Mouse (Mus musculus): ENCODE results near the gene Tor4a. TPM values are rescaled to one million over a fixed set of nuclear protein-coding genes. Genes with fewer than 3 reads are reported as not detected.

The Tor4a gene
- total and polyA plus RNA-seq, 3 experiments: 12.6 to 20.4 (median 15.3) TPM

DNA sequence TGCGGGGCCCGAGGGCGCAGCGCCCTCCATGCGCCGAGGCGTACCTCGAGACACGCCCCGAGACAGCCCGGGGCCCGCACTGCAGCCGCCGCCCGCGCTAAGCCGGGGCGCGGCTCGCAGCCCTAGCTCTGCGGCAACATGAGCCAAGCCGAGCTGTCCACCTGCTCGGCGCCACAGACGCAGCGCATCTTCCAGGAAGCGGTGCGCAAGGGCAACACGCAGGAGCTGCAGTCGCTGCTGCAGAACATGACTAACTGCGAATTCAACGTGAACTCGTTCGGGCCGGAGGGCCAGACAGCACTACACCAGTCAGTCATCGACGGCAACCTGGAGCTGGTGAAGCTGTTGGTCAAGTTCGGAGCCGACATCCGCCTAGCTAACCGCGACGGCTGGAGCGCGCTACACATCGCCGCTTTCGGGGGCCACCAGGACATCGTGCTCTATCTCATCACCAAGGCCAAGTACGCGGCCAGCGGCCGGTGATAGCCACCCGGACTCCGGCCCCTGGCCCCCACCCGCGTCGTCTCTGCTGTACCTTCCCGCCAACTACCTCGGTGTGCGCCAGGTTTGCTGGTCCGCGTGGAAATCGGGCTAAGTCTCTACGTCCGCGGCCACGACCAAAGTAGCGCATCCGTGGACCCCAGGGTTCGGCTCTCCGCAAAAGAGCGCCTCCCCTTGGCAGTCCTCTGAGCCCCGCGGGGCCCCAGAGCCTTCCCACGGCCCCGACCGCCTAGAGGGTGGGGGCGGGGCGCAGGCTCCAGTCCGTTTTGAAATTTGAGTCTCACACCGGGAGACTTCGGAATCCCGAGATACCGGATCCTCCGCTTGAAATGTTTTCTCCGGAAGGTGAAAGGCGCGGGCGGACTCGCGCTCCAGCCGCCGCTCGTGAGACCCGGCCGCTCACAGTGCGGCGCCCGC lies 15.5 kb downstream of the Tor4a start (continued):
- TF ChIP-seq NELFE (IDR thresholded peaks at IDR 0.05; ENCODE audit: low read depth, low read length) (no peak), TCF12 (IDR thresholded peaks at IDR 0.05; ENCODE audit: low read depth, low read length) (no peak), RAD21 (IDR thresholded peaks at IDR 0.05; ENCODE audit: low read depth, low read length) (no peak), MXI1 (IDR thresholded peaks at IDR 0.05; ENCODE audit: low read depth, low read length) (peak; percentile 83), ETS1 (conservative IDR thresholded peaks at IDR 0.05; ENCODE audit: low read depth, low read length) (no peak)

DNA sequence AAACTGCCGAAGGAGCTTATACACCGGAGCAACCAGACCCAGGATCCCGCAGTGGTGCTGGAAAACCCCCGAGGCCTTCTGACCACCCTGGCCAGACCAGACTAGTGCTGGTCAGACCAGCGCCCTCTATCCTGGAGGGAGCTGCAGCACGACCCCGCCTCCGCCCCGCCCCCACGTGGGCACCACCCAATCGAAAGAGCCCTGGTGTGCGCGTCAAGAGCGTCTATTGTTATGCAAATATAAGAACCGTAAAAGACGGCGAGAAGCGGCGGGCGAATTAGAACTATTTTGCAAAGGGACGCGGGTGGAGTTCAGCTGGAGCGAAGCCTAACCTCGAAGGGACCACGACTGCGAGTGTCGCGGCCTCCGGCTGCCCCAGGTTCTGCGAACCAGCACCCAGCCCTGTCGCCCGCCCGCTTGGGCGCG lies 16.2 kb downstream of the Tor4a start, which contains the start of gene Nrarp:
Nrarp (plus strand) TSS at position 281 of the 426 bp plus-strand sequence.
- dilution Hi-C loops (cut with MboI; ENCODE audit: extremely low pct_ligation_motif_present, extremely low pct_unique_long_range_greater_than_20kb, low sequenced_read_pairs): no loop called here
- Histone ChIP-seq H3K9me3 (replicated peaks; ENCODE audit: low read length) (peaks cover 11% of the 10 kb centered on the region), H3K4me1 (ENCODE audit: control insufficient read depth in 1 of 2, insufficient read depth in 2 of 2) (peaks cover 13 to 31% of the 10 kb centered on the region in 2 experiments), H3K36me3 (replicated peaks in 1 of 2; ENCODE audit: control insufficient read depth in 1 of 2, insufficient read depth in 1 of 2, low read length in 1 of 2) (no peaks in the 10 kb centered on the region), H3K27me3 (replicated peaks) (peaks cover 89% of the 10 kb centered on the region), H3K79me2 (replicated peaks; ENCODE audit: control insufficient read depth, extremely low read depth, insufficient read depth, poor library complexity, severe bottlenecking) (no peaks in the 10 kb centered on the region), H3K27ac (ENCODE audit: insufficient read depth, low read depth) (peak within 1 kb of the TSS; percentile 72), H3K4me3 (replicated peaks in 1 of 3; ENCODE audit: low read depth in 2 of 3, low read length in 2 of 3, poor library complexity in 1 of 3) (peak within 1 kb of the TSS; percentile 41 to 70 (median 46)), H3K9ac (ENCODE audit: insufficient read depth, low read depth) (peak within 1 kb of the TSS; percentile 50), H3K4me2 (ENCODE audit: insufficient read depth, low read depth, poor library complexity, severe bottlenecking) (peak within 1 kb of the TSS; percentile 71)
- in situ Hi-C loops (cut with MboI; ENCODE audit: low pct_ligation_motif_present, low pct_unique_long_range_greater_than_20kb, low sequenced_read_pairs): no loop called here
- peak; percentile 78 for DNase-seq (ENCODE audit: extremely low read depth)
- TF ChIP-seq PAX5 (IDR thresholded peaks at IDR 0.05; ENCODE audit: low read length) (no peak), MAFK (IDR thresholded peaks at IDR 0.05; ENCODE audit: insufficient replicate concordance, low read length) (no peak), ZNF384 (IDR thresholded peaks at IDR 0.05; ENCODE audit: low read depth, low read length) (no peak), TCF12 (IDR thresholded peaks at IDR 0.05; ENCODE audit: low read depth, low read length) (peak; percentile 59), UBTF (IDR thresholded peaks at IDR 0.05; ENCODE audit: low read depth, low read length) (no peak), NRF1 (IDR thresholded peaks at IDR 0.05; ENCODE audit: low read depth, low read length) (no peak; the same call in 1 of the 2 replicates), IRF4 (IDR thresholded peaks at IDR 0.05; ENCODE audit: low read depth, low read length) (peak; percentile 52; the same call in 1 of the 2 replicates), BHLHE40 (IDR thresholded peaks at IDR 0.05; ENCODE audit: low read depth, low read length) (0 out of 2 replicates have a peak, but pooled peaks have one; percentile 22), HCFC1 (IDR thresholded peaks at IDR 0.05; ENCODE audit: low read depth, low read length) (peak; percentile 26), ETS1 (conservative IDR thresholded peaks at IDR 0.05; ENCODE audit: low read depth, low read length) (no peak), POLR2AphosphoS2 (IDR thresholded peaks at IDR 0.05; ENCODE audit: low read depth, low read length) (peak; percentile 70; the same call in 1 of the 2 replicates), CTCF (conservative IDR thresholded peaks at IDR 0.05 in 1 of 2, IDR thresholded peaks at IDR 0.05 in 1 of 2; ENCODE audit: low read depth in 2 of 2, low read length in 2 of 2) (peak in 1 of 2 experiments; percentile 66; a peak in 2 of 4 replicates), ELF1 (IDR thresholded peaks at IDR 0.05; ENCODE audit: low read depth, low read length) (peak; percentile 34), MXI1 (IDR thresholded peaks at IDR 0.05; ENCODE audit: low read depth, low read length) (peak; percentile 56), TBP (conservative IDR thresholded peaks at IDR 0.05; ENCODE audit: low read depth, low read length) (peak; percentile 91), MAX (IDR thresholded peaks at IDR 0.05; ENCODE audit: low read length) (peak; percentile 50; the same call in 1 of the 2 replicates), USF1 (IDR thresholded peaks at IDR 0.05; ENCODE audit: low read depth, low read length) (peak; percentile 69), MYC (IDR thresholded peaks at IDR 0.05; ENCODE audit: low read depth, low read length) (no peak), NELFE (IDR thresholded peaks at IDR 0.05; ENCODE audit: low read depth, low read length) (peak; percentile 94), CHD2 (IDR thresholded peaks at IDR 0.05; ENCODE audit: low read length) (0 out of 2 replicates have a peak, but pooled peaks have one; percentile 28), USF2 (conservative IDR thresholded peaks at IDR 0.05; ENCODE audit: low read depth, low read length) (0 out of 2 replicates have a peak, but pooled peaks have one; percentile 30), SIN3A (IDR thresholded peaks at IDR 0.05; ENCODE audit: low read length) (peak; percentile 24; the same call in 1 of the 2 replicates), ZMIZ1 (IDR thresholded peaks at IDR 0.05; ENCODE audit: low read depth, low read length) (peak; percentile 88), POLR2A (IDR thresholded peaks at IDR 0.05; ENCODE audit: low read depth, low read length) (peak; percentile 96), MEF2A (IDR thresholded peaks at IDR 0.05; ENCODE audit: borderline replicate concordance, low read depth, low read length) (peak; percentile 9; the same call in 1 of the 2 replicates), RAD21 (IDR thresholded peaks at IDR 0.05; ENCODE audit: low read depth, low read length) (no peak)
